Mouse (Mus musculus) forebrain, embryonic 14.5 days (tissue): ENCODE measurements around the gene Ints6l. TPM values are rescaled to one million over a fixed set of nuclear protein-coding genes. Genes with fewer than 3 reads are reported as not detected.
"Not testable (repeated sequence)": the region's sequence is repeated elsewhere in the genome, so short reads cannot be mapped to it uniquely, and the experiment has no call there.

Source experiments
- ATAC-seq: fragments of 200-750 bp; cut with Nextera tagmentation; 2 replicates; pipeline ENCODE4 v1.8.0; 2017; ENCODE audit warnings: mild to moderate bottlenecking, moderate library complexity
- DNase-seq: peaks from one replicate; pipeline ENCODE4 v3.0.0-alpha.2; 2015; ENCODE audit warnings: low spot score
- H3K27ac ChIP-seq: fragments of 300-500 bp; sonication (generic); 2 replicates; pipeline ENCODE4 v1.5.1; 2014; ENCODE audit warnings: low read depth, mild to moderate bottlenecking, control low read depth, low read length, moderate library complexity
- H3K27me3 ChIP-seq: fragments of 300-500 bp; sonication (generic); replicated peaks from 2 replicates; pipeline ENCODE4 v1.6.1; 2014; ENCODE audit warnings: low read length, control low read depth, mixed read lengths; ENCODE audit not compliant: control insufficient read depth, insufficient read depth
- H3K36me3 ChIP-seq: fragments of 300-500 bp; sonication (generic); 2 replicates; pipeline ENCODE4 v1.6.1; 2014; ENCODE audit warnings: low read length, control low read depth; ENCODE audit not compliant: control insufficient read depth, insufficient read depth
- H3K4me1 ChIP-seq: fragments of 300-500 bp; sonication (generic); 2 replicates; pipeline ENCODE4 v1.6.1; 2014; ENCODE audit warnings: antibody characterized with exemption, low read length, control low read depth; ENCODE audit not compliant: control insufficient read depth, insufficient read depth
- H3K4me2 ChIP-seq: fragments of 300-500 bp; sonication (generic); 2 replicates; pipeline ENCODE4 v1.6.1; 2014; ENCODE audit warnings: mild to moderate bottlenecking, control low read depth, low read length
- H3K4me3 ChIP-seq: fragments of 300-500 bp; sonication (generic); 2 replicates; pipeline ENCODE4 v1.5.1; 2014; ENCODE audit warnings: low read depth, low read length, control low read depth
- H3K9ac ChIP-seq: fragments of 300-500 bp; sonication (generic); 2 replicates; pipeline ENCODE4 v1.6.1; 2014; ENCODE audit warnings: mild to moderate bottlenecking, low read length, control low read depth, moderate library complexity
- H3K9me3 ChIP-seq: fragments of 300-500 bp; sonication (generic); replicated peaks from 2 replicates; pipeline ENCODE4 v1.6.1; 2016; ENCODE audit warnings: low read length, control low read depth, mixed read lengths; ENCODE audit not compliant: control insufficient read depth
- WGBS: fragments of 180-500 bp; shearing (Covaris S2); extraction: QIAGEN DNeasy Blood & Tissue Kit; methylation state at CpG from one replicate; pipeline ENCODE4 v1.1.7; 2014; 5-methylcytosine and 5-hydroxymethylcytosine counted together
- polyA plus RNA-seq: library from polyadenylated mRNA; unstranded; fragments of >200 nt; fragmentation: Nextera tagmentation; extraction: Ambion mirVana; gene quantifications from 2 replicates; pipeline ENCODE4 v1.2.1, GENCODE M21; 2014

The Ints6l gene
- polyA plus RNA-seq, 1 experiment from 2014 or later, result 17.1 TPM

GRCm38 (mm10) chrX:56477553-56477952 is 22.9 kb downstream of the Ints6l start:
- no peak overlapping the region for H3K9ac ChIP-seq
- H3K9me3 ChIP-seq, result no peaks in the 10 kb centered on the region
- H3K4me2 ChIP-seq, result no peak overlapping the region
- no peak overlapping the region for H3K4me3 ChIP-seq
- no peak overlapping the region for H3K27ac ChIP-seq
- DNase-seq (no peak), ATAC-seq (no peak)
- no peaks in the 10 kb centered on the region for H3K27me3 ChIP-seq
- no peaks in the 10 kb centered on the region for H3K4me1 ChIP-seq
- H3K36me3 ChIP-seq, result no peaks in the 10 kb centered on the region
- 89% methylated on average over 3 of the region's 3 CpGs for WGBS

DNA sequence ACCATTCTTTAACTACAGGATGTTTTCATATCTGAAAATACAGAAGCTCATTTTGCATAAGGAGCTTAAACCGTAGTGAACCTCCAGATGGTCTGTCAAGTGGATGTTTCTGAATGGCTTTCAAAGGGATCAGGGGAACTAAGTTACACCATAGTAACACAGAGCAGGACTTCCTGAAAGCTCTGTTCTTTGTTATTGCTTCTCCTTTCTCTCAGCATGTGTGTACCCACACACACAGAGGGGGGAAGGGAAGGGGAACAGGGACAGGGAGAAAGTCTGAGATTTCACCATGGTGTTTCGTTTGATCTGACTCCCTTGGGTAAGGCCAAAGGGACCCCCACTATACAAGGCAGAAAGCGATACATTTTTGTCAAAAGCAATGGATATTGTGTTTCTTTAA is 27.2 kb downstream of the Ints6l start:
- WGBS, result 77% methylated on average over 3 of the region's 3 CpGs
- no peak overlapping the region for H3K4me3 ChIP-seq
- no peak overlapping the region for H3K9ac ChIP-seq
- H3K27ac ChIP-seq, result no peak overlapping the region
- ATAC-seq (no peak), DNase-seq (no peak)
- no peaks in the 10 kb centered on the region for H3K9me3 ChIP-seq
- no peaks in the 10 kb centered on the region for H3K27me3 ChIP-seq
- no peaks in the 10 kb centered on the region for H3K4me1 ChIP-seq
- H3K4me2 ChIP-seq, result no peak overlapping the region
- H3K36me3 ChIP-seq, result no peaks in the 10 kb centered on the region

DNA sequence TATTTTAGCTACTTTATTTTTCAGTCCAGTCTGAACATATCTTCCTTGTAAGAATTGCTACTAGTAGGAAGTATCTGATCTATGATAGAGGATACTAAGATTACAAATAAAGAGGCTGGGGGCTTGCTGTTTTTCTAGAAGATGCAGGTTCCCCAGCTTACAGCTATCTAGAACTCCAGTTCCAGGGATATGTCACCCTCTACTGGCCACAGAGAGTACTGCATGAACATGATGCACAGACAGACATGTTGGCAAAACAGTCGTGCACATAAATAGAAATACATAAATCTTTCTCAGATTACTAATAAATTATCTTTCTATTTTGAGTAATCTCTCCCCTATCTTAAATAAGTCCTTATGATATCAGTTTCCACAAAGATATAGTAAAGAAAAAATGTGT is 35.1 kb downstream of the Ints6l start:
- DNase-seq, result peak; percentile 80
- Histone ChIP-seq H3K9me3 (no peaks in the 10 kb centered on the region), H3K27ac (no peak overlapping the region), H3K4me1 (no peaks in the 10 kb centered on the region), H3K4me2 (no peak overlapping the region), H3K9ac (no peak overlapping the region), H3K4me3 (no peak overlapping the region), H3K36me3 (no peaks in the 10 kb centered on the region), H3K27me3 (no peaks in the 10 kb centered on the region)
- no peak for ATAC-seq
- whole genome bisulfite sequencing, result 26% methylated on average over 1 of the region's 1 CpGs

DNA sequence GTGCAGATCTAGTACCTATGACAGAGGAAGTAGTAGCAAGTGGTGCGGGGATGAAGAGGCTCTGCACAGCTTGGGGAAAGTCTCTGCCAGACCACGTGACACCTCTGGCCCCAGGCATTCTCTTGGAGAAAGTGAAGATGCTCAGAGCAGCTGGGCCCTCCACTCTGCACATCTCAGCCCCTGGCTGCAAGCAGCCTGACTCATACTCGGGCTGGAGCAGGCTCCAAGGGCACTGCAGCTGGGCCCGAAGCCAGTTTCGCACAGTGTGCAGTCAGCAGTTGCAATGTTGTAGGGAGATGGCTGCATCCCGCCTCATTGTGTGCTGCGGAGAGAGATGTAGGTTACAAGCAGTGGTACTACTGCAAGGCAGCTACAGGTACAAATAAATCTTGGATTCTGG is 42.6 kb downstream of the Ints6l start:
- no peak overlapping the region for H3K4me2 ChIP-seq
- no peaks in the 10 kb centered on the region for H3K4me1 ChIP-seq
- H3K9ac ChIP-seq, result no peak overlapping the region
- H3K27ac ChIP-seq, result no peak overlapping the region
- no peak overlapping the region for H3K4me3 ChIP-seq
- DNase-seq (no peak), ATAC-seq (no peak)
- 82% methylated on average over 7 of the region's 7 CpGs for WGBS
- 0 out of 2 replicates have a peak, but pooled peaks cover 3% of the 10 kb centered on the region for H3K36me3 ChIP-seq
- H3K27me3 ChIP-seq, result no peaks in the 10 kb centered on the region
- no peaks in the 10 kb centered on the region for H3K9me3 ChIP-seq

DNA sequence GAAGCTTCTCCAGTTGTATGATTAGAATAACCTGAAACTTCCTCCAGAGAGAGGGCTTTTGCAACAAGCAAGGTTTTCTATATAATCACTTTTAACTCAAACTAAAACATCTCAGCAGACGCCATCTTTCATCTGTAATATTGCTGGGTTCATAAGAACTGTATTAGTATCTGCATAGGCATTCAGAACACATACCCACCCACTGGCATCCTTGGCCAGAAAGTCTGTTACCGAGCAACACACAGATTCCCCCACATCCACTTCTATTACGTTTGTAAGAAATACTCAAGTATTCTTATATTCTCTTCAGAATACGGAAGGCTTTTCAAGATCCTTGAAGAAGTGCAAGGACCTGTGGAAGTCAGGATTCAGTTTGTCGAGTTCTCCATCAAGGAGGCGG is 69.8 kb downstream of the Ints6l start, which contains the start of gene Gm10477:
Gm10477 (plus strand) TSS at position 301 of the 400 bp plus-strand sequence.
- not testable (repeated sequence) for H3K36me3 ChIP-seq, H3K4me1 ChIP-seq, H3K27me3 ChIP-seq, DNase-seq, H3K4me2 ChIP-seq, H3K9me3 ChIP-seq, H3K27ac ChIP-seq, H3K4me3 ChIP-seq, H3K9ac ChIP-seq, ATAC-seq
- 86% methylated on average over 6 of the region's 6 CpGs for WGBS

DNA sequence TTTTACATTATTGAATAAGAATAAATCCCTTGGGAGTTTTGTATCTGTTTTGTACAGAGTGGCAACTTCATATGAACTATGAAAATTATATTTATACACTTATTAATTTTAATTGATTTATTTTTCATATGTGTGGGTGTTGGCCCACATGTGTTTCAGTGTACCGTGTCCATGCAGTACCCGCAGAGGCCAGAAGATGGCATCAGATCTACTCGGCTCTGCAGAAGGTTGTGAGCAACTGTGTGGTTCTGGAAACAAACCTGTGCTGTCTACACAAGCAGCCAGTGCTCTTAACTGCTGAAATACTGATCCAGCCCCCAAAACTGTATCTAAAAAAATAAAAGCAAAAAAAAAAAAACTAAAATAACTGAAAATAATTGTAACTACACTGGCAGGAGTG is 76.6 kb downstream of the Ints6l start:
- Histone ChIP-seq H3K4me3 (no peak overlapping the region), H3K4me2 (no peak overlapping the region), H3K9me3 (no peaks in the 10 kb centered on the region), H3K27me3 (no peaks in the 10 kb centered on the region), H3K9ac (no peak overlapping the region), H3K4me1 (no peaks in the 10 kb centered on the region), H3K27ac (no peak overlapping the region), H3K36me3 (no peaks in the 10 kb centered on the region)
- ATAC-seq (no peak), DNase-seq (peak; percentile 67)
- 23% methylated on average over 3 of the region's 3 CpGs for WGBS

- H3K4me1 ChIP-seq, result no peaks in the 10 kb centered on the region
- no peaks in the 10 kb centered on the region for H3K36me3 ChIP-seq
- no peaks in the 10 kb centered on the region for H3K9me3 ChIP-seq
- WGBS, result 59% methylated on average over 4 of the region's 4 CpGs
- H3K9ac ChIP-seq, result no peak overlapping the region
- no peak overlapping the region for H3K27ac ChIP-seq
- DNase-seq (peak; percentile 48), ATAC-seq (peak; percentile 48; the same call in 1 of the 2 replicates)
- no peak overlapping the region for H3K4me2 ChIP-seq
- no peak overlapping the region for H3K4me3 ChIP-seq
- H3K27me3 ChIP-seq, result no peaks in the 10 kb centered on the region
Measured at GRCm38 (mm10) chrX:56537162-56537561, 82.5 kb downstream of the Ints6l start.

- Histone ChIP-seq H3K36me3 (no peaks in the 10 kb centered on the region), H3K4me2 (no peak within 1 kb of the TSS), H3K27me3 (no peaks in the 10 kb centered on the region), H3K9me3 (no peaks in the 10 kb centered on the region), H3K9ac (no peak within 1 kb of the TSS), H3K27ac (no peak within 1 kb of the TSS), H3K4me3 (no peak within 1 kb of the TSS), H3K4me1 (no peaks in the 10 kb centered on the region)
- DNase-seq (no peak), ATAC-seq (no peak)
- 86% methylated on average over 7 of the region's 7 CpGs for WGBS
Measured at GRCm38 (mm10) chrX:56549506-56549905, 94.8 kb downstream of the Ints6l start, which contains the start of gene Gm648. TSS of gene Gm648 (minus strand) at chrX:56549606.

GRCm38 (mm10) chrX:56553584-56553983 is 98.9 kb downstream of the Ints6l start:
- 82% methylated on average over 3 of the region's 3 CpGs for WGBS
- H3K9me3 ChIP-seq, result no peaks in the 10 kb centered on the region
- H3K4me2 ChIP-seq, result no peak overlapping the region
- H3K4me1 ChIP-seq, result no peaks in the 10 kb centered on the region
- H3K27ac ChIP-seq, result no peak overlapping the region
- H3K36me3 ChIP-seq, result no peaks in the 10 kb centered on the region
- H3K4me3 ChIP-seq, result no peak overlapping the region
- no peak overlapping the region for H3K9ac ChIP-seq
- DNase-seq (no peak), ATAC-seq (no peak)
- no peaks in the 10 kb centered on the region for H3K27me3 ChIP-seq
